Mouse (Mus musculus) testis, adult 10 weeks (tissue): ENCODE results near the gene Mcrip1. TPM values are rescaled to one million over a fixed set of nuclear protein-coding genes. Genes with fewer than 3 reads are reported as not detected.

Source experiments
- polyA plus RNA-seq: library from polyadenylated mRNA; stranded (reverse); fragments of 350-450 nt; fragmentation: Illumina TruSeq; extraction: RNeasy Lipid Tissue Mini Kit (QIAGEN cat#74804); gene quantifications from one replicate; pipeline ENCODE4 v1.2.3, GENCODE M21; 2014; ENCODE audit warnings: low read depth, low replicate concordance

The Mcrip1 gene
- 3.2 TPM for polyA plus RNA-seq

GRCm38 (mm10) chr11:120549168-120549945 lies at the start of gene Mcrip1:
Gene Mcrip1 (minus strand): TSS chr11:120549727.

DNA sequence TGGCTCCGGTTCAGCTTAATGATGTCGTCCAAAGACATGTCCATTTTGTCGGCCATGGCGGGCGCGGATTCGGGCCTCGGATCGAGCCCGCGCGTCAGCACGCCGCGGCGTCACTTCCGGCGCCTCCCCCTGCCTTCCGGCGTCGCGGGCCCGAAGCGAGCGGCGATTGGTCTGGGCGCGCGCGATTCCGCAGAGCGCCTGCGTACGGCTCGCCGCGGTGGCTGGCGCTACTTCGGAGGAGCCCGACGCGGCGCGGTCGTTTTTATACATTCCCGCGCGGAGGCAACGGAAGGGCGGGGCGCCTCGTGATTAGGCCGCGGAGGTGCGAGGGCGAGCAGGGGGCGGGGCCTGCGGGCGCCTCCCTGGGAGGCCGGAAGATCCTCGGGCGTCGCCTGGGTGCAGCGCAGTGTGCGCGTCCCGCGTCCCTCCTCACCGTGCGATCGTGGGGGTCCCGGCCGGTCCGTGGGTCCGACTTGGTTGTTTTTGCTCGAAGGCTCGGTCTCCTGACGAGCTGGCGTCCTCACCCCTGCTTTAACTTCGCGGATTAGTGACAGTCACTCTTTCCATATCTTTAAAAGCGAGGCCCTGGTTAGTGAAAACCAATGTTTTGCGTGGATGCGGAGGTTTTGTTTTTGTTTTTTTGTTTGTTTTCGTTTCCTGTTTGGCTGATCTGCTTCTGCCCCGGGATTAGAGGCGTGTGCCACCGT lies 48.9 kb upstream of the Mcrip1 start, which contains the start of the genes Alyref and Anapc11:
Alyref (minus strand) TSS at position 83 of the 707 bp plus-strand sequence.
Anapc11 (plus strand) TSS at position 139 of the 707 bp plus-strand sequence.

DNA sequence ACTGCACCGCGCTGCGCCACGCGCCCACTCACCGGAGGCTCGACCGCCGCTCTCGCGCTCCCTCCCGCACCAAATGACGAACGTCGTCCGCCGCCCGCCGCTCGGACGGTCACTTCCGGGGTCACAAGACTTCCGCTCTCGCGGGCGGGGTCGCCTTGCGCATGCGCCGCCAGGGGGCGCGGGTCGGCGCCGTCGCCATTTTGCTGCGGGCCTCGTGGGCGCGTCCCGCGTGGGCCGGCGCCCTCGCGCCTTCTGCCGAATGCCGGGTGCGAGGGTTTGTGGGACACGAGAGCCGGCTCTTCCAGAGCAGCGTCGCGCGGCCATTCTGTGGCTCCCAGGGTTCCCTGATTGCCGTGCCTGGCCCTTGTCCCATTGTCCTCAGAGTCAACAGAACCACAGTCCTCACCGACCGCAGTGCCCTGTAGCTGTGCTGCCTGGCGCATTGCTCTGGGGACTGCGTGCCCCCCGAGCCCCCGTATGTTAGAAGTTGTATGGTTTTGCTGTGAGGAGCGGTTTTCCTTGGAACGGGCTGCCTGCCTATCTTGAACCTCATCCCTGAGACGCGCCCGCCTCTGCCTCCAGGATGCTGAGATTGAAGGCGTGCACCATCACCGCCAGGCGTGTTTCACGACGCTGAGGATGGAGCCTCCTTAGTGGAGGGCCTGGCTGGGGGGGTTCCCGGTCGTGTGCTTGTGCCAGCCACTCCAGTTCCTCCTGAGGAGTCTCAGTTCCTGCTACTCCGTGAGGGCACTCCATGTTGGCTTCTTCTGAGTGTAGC lies 32.2 kb upstream of the Mcrip1 start, which contains the start of gene Arhgdia:
Arhgdia (minus strand) TSS at position 135 of the 778 bp plus-strand sequence.

DNA sequence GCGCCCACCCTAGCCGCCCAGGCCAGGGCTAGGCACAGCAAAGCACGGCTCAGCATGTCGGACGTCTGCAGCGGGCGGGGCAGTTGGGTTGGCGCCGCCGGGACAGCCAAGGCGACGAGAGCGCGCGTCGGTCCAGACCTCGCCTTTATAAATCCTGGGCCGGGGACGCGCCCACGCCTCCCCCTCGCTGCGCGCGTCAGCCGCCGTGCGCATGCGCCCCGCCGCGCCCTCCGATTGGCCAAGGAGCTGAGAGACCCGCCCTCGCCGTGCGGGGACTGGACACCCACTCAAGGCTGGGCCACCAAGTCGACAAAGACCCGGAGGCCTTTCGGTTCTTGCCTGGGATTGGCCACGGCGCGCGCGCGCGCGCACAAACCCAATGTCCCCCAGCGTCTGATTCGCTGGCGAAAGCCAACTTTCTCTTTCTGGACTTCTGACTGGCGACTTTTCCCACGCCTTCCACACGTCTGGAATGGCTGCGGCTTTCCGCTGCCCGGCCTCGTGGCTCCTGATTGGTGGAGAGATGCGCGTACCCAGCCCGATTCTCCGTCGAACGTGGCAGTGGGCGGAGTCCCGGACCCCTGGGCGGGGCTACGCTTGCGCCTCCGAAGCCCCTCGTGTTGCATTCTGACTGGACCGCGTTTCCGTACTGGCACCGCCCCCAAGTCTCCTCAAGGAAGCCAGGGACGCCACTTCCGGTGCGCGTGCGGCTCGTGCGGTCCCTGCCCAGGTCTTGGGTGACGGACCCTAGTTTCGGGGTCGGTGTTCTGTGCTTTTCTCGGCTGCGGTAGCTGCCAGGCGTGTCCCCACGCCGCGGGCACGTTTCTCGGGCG lies 23.4 kb upstream of the Mcrip1 start, which contains the start of gene P4hb:
P4hb (minus strand) TSS at position 502 of the 833 bp plus-strand sequence.

DNA sequence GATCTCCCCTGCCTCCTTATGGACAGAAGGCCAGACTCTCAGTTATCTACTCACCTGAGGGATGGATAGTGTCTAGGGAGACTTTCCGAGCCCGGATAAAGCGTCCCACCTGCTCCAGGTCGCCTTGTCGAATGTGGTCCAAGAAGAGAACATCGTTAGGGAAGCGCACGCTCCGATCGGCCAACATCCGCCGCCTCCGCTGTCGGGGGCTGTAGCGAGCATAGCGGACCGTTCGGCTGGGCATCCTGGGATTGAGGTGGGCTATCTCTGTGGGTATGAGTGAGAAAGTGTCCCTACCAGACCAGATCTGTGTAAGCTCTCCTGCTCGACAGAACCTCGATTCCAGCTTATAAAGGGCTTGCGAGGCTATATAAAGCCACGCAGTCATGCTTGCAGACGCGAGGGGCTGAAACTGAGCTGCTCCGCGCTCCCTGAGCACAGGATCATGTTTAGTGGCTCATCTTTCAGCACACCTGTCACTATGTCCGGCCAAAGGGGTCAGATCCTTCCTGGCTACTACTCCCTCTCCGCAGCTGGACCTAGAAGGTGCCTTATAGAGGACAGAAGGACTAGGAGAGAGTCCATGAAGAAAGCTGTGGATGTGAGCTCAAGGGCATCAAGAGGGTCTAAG lies 1.4 kb upstream of the Mcrip1 start, which contains the start of gene Ppp1r27:
Ppp1r27 (minus strand) TSS at position 323 of the 631 bp plus-strand sequence.

GRCm38 (mm10) chr11:120530085-120530964 lies 19.2 kb downstream of the Mcrip1 start, which contains the start of gene Gcgr:
Gene Gcgr (plus strand): TSS chr11:120530699.

Other genes with a start within 250 kb of the Mcrip1 start
- gene Actg1, start 201.2 kb downstream of the Mcrip1 start, polyA plus RNA-seq, result 418 TPM
- gene Fscn2, start 188.2 kb downstream of the Mcrip1 start, polyA plus RNA-seq, result not detected
- 0.15 TPM for gene Faap100, start 171.0 kb downstream of the Mcrip1 start, polyA plus RNA-seq
- gene Nploc4, start 112.0 kb downstream of the Mcrip1 start, polyA plus RNA-seq, result 35.9 TPM
- gene Tspan10, start 107.1 kb downstream of the Mcrip1 start, polyA plus RNA-seq, result not detected
- 0.14 TPM for gene Pde6g, start 96.2 kb downstream of the Mcrip1 start, polyA plus RNA-seq
- gene Oxld1, start 91.7 kb downstream of the Mcrip1 start, polyA plus RNA-seq, result not detected
- 6.0 TPM for gene Ccdc137, start 91.6 kb downstream of the Mcrip1 start, polyA plus RNA-seq
- 10.9 TPM for gene Arl16, start 82.1 kb downstream of the Mcrip1 start, polyA plus RNA-seq
- 3.0 TPM for gene Mrpl12, start 65.1 kb downstream of the Mcrip1 start, polyA plus RNA-seq
- gene Slc25a10, start 57.9 kb downstream of the Mcrip1 start, polyA plus RNA-seq, result 0.31 TPM
- gene Gcgr, start 19.0 kb downstream of the Mcrip1 start, polyA plus RNA-seq, result not detected
- gene Ppp1r27, start 1.4 kb upstream of the Mcrip1 start, polyA plus RNA-seq, result 2.5 TPM
- 41.5 TPM for gene P4hb, start 23.5 kb upstream of the Mcrip1 start, polyA plus RNA-seq
- 5.0 TPM for gene Arhgdia, start 31.9 kb upstream of the Mcrip1 start, polyA plus RNA-seq
- 15.0 TPM for gene Alyref, start 48.6 kb upstream of the Mcrip1 start, polyA plus RNA-seq
- gene Anapc11, start 48.7 kb upstream of the Mcrip1 start, polyA plus RNA-seq, result 9.5 TPM
- not detected for gene Npb, start 58.8 kb upstream of the Mcrip1 start, polyA plus RNA-seq
- gene Pcyt2, start 68.2 kb upstream of the Mcrip1 start, polyA plus RNA-seq, result 6.7 TPM
- 1.2 TPM for gene Sirt7, start 75.5 kb upstream of the Mcrip1 start, polyA plus RNA-seq
- 1.8 TPM for gene Mafg, start 83.9 kb upstream of the Mcrip1 start, polyA plus RNA-seq
- gene Pycr1, start 94.0 kb upstream of the Mcrip1 start, polyA plus RNA-seq, result 0.39 TPM
- gene Myadml2, start 98.4 kb upstream of the Mcrip1 start, polyA plus RNA-seq, result not detected
- not detected for gene Notum, start 111.4 kb upstream of the Mcrip1 start, polyA plus RNA-seq
- gene Aspscr1, start 123.2 kb upstream of the Mcrip1 start, polyA plus RNA-seq, result 4.5 TPM
- gene Cenpx, start 164.0 kb upstream of the Mcrip1 start, polyA plus RNA-seq, result 2.4 TPM
- gene Lrrc45, start 164.2 kb upstream of the Mcrip1 start, polyA plus RNA-seq, result 0.18 TPM
- gene Rac3, start 171.7 kb upstream of the Mcrip1 start, polyA plus RNA-seq, result not detected
- not detected for gene Dcxr, start 177.6 kb upstream of the Mcrip1 start, polyA plus RNA-seq
- 0.66 TPM for gene Cbr2, start 182.4 kb upstream of the Mcrip1 start, polyA plus RNA-seq
- not detected for gene Hmga1b, start 213.1 kb upstream of the Mcrip1 start, polyA plus RNA-seq
- gene Rfng, start 234.5 kb upstream of the Mcrip1 start, polyA plus RNA-seq, result 0.21 TPM
- 39.3 TPM for gene Gps1, start 234.5 kb upstream of the Mcrip1 start, polyA plus RNA-seq
- 9.6 TPM for gene Dus1l, start 246.7 kb upstream of the Mcrip1 start, polyA plus RNA-seq